Mouse (Mus musculus) kidney, embryonic 14.5 days (tissue): Measurements from ENCODE around the gene Tent5c. TPM values are rescaled to one million over a fixed set of nuclear protein-coding genes. Genes with fewer than 3 reads are reported as not detected.

Experiments used
- ATAC-seq: fragments of 200-750 bp; cut with Nextera tagmentation; 2 replicates; pipeline ENCODE4 v1.8.0; 2017; ENCODE audit warnings: moderate number of reproducible peaks, mild to moderate bottlenecking, moderate TSS enrichment, moderate library complexity; ENCODE audit not compliant: low FRiP score, low TSS enrichment
- H3K27ac ChIP-seq: fragments of 300-500 bp; sonication (generic); 2 replicates; pipeline ENCODE4 v1.5.1; 2014; ENCODE audit warnings: low read depth, mild to moderate bottlenecking, low read length, moderate library complexity, mixed read lengths
- H3K27me3 ChIP-seq: fragments of 300-500 bp; sonication (generic); 2 replicates; pipeline ENCODE4 v1.6.1; 2014; ENCODE audit warnings: mild to moderate bottlenecking, low read length; ENCODE audit not compliant: control insufficient read depth, insufficient read depth
- H3K36me3 ChIP-seq: fragments of 300-500 bp; sonication (generic); 2 replicates; pipeline ENCODE4 v1.6.1; 2014; ENCODE audit warnings: low read length, mixed read lengths; ENCODE audit not compliant: control insufficient read depth, insufficient read depth
- H3K4me1 ChIP-seq: fragments of 300-500 bp; sonication (generic); 2 replicates; pipeline ENCODE4 v1.6.1; 2014; ENCODE audit warnings: low read length, mixed read lengths; ENCODE audit not compliant: control insufficient read depth, insufficient read depth
- H3K4me2 ChIP-seq: fragments of 300-500 bp; sonication (generic); replicated peaks from 2 replicates; pipeline ENCODE4 v1.6.1; 2014; ENCODE audit warnings: low read depth, mild to moderate bottlenecking, low read length
- H3K4me3 ChIP-seq: fragments of 300-500 bp; sonication (generic); 2 replicates; pipeline ENCODE4 v1.5.1; 2014; ENCODE audit warnings: mild to moderate bottlenecking, low read length
- H3K9ac ChIP-seq: fragments of 300-500 bp; sonication (generic); 2 replicates; pipeline ENCODE4 v1.6.1; 2014; ENCODE audit warnings: low read depth, mild to moderate bottlenecking, low read length, moderate library complexity
- H3K9me3 ChIP-seq: fragments of 300-500 bp; sonication (generic); 2 replicates; pipeline ENCODE4 v1.6.1; 2016; ENCODE audit warnings: low read length; ENCODE audit not compliant: control insufficient read depth
- WGBS: fragments of 180-500 bp; shearing (Covaris S2); extraction: QIAGEN DNeasy Blood & Tissue Kit; methylation state at CpG from one replicate; pipeline ENCODE4 v1.1.7; 2014; 5-methylcytosine and 5-hydroxymethylcytosine counted together
- polyA plus RNA-seq: library from polyadenylated mRNA; unstranded; fragments of >200 nt; fragmentation: Nextera tagmentation; extraction: Ambion mirVana; gene quantifications from 2 replicates; pipeline ENCODE4 v1.2.1, GENCODE M21; 2014

Gene Tent5c
- polyA plus RNA-seq, 1 experiment from 2014 or later, result 5.7 TPM

GRCm38 (mm10) chr3:100463160-100463958, 25.8 kb downstream of the Tent5c start:
- H3K36me3 ChIP-seq, result no peaks in the 10 kb centered on the region
- 0 out of 2 replicates have a peak, but pooled peaks have one; percentile 7 for ATAC-seq
- H3K9me3 ChIP-seq, result no peaks in the 10 kb centered on the region
- no peak overlapping the region for H3K9ac ChIP-seq
- H3K27me3 ChIP-seq, result no peaks in the 10 kb centered on the region
- H3K27ac ChIP-seq, result no peak overlapping the region
- H3K4me3 ChIP-seq, result no peak overlapping the region
- no peak overlapping the region for H3K4me2 ChIP-seq
- 0 out of 2 replicates have a peak, but pooled peaks cover 3% of the 10 kb centered on the region for H3K4me1 ChIP-seq
- WGBS, result 35% methylated on average over 12 of the region's 12 CpGs

DNA sequence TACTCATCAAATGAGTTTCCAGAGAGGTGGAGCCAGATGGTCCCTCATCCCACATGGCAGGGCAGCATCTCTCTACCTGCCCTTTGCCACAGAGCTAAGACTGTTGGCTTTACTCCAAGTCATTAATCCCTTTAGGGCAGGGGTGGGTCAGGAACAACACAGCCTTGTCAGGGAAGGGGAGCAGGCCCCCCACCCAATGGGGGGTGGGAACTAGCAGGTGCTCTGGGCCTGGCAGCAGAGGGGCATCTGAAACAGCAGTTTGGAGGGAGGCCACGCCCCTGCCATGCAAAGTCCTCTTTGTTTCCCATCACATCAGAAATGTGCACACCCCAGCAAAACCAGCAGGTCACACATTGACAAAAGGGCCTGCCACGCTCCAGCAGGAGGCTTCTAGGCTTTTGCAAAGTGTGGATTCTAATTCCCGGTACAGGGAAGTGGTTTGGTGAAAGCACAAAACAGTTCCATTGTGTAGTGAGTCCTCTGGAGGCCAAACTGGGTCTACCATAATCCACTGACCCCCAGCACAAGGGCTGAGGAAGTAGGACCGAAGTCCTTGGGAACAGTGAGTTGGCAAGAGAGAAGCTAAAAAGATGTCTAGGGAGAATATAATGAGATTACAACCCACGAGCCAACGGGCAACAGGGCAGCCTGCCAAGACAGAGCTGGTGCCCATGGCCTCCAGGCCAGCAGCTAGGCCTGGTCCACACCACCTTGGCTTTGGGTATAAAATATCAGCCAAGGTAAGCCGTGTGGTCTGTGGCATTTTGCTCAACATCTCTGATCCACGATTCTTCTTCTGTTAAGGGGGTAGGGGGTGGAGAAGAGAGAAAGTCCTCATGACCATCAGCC, 26.7 kb downstream of the Tent5c start:
- no peak overlapping the region for H3K9ac ChIP-seq
- H3K9me3 ChIP-seq, result no peaks in the 10 kb centered on the region
- H3K27me3 ChIP-seq, result no peaks in the 10 kb centered on the region
- H3K27ac ChIP-seq, result no peak overlapping the region; the same call in 1 of the 2 replicates
- WGBS, result 69% methylated on average over 8 of the region's 8 CpGs
- H3K4me2 ChIP-seq, result no peak overlapping the region
- 0 out of 2 replicates have a peak, but pooled peaks cover 3% of the 10 kb centered on the region for H3K4me1 ChIP-seq
- H3K4me3 ChIP-seq, result no peak overlapping the region
- peak; percentile 56; the same call in 1 of the 2 replicates for ATAC-seq
- no peaks in the 10 kb centered on the region for H3K36me3 ChIP-seq

- Histone ChIP-seq H3K4me2 (no peak overlapping the region), H3K9ac (no peak overlapping the region), H3K36me3 (no peaks in the 10 kb centered on the region), H3K27me3 (no peaks in the 10 kb centered on the region), H3K27ac (no peak overlapping the region), H3K4me1 (0 out of 2 replicates have a peak, but pooled peaks cover 3% of the 10 kb centered on the region), H3K4me3 (no peak overlapping the region), H3K9me3 (no peaks in the 10 kb centered on the region)
- WGBS, result 86% methylated on average over 2 of the region's 2 CpGs
- no peak for ATAC-seq
These were observed 28.6 kb downstream of the Tent5c start for GRCm38 (mm10) chr3:100460510-100460909.

DNA sequence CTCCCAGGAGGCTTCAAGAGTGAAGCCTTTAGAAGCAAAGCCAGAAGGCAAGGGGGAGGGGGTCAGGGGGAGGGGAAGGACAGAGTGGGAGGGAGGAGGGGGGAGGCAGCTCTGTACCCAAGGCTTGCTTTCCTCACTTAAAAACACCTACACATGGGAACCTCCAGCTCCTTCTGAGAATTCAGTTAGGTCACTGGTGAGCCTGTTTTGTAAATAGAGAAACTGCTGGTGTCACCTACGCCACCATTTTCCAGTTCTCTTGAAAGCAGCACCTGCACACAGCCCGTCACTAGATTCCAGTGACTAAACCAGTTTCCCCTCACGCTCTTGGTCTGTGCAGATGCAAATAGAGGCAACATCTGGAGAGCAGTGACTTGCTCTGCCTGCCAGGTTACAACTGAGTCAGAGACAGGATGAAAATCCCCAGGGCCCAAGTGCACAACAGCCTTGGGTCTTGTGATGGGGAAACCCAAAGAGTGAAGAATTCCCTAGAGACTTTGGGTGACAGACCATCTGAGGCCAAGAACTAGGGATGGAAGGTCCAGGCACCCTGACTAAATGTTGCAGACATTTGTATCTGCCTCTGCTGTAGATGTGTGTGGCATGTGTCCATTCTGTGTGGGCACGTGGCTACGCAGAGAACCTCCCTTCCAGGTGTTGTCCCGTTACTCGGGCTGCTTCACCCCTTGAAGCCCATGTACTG, 45.2 kb downstream of the Tent5c start:
- H3K9ac ChIP-seq, result no peak overlapping the region
- H3K27ac ChIP-seq, result no peak overlapping the region
- H3K36me3 ChIP-seq, result no peaks in the 10 kb centered on the region
- 92% methylated on average over 7 of the region's 7 CpGs for WGBS
- H3K4me2 ChIP-seq, result no peak overlapping the region
- no peaks in the 10 kb centered on the region for H3K9me3 ChIP-seq
- no peak overlapping the region for H3K4me3 ChIP-seq
- no peaks in the 10 kb centered on the region for H3K4me1 ChIP-seq
- no peak for ATAC-seq
- no peaks in the 10 kb centered on the region for H3K27me3 ChIP-seq

GRCm38 (mm10) chr3:100442499-100442898, 46.6 kb downstream of the Tent5c start:
- no peaks in the 10 kb centered on the region for H3K9me3 ChIP-seq
- no peak overlapping the region for H3K4me2 ChIP-seq
- no peak overlapping the region for H3K9ac ChIP-seq
- no peak for ATAC-seq
- H3K27me3 ChIP-seq, result no peaks in the 10 kb centered on the region
- H3K27ac ChIP-seq, result no peak overlapping the region
- no peak overlapping the region for H3K4me3 ChIP-seq
- no peaks in the 10 kb centered on the region for H3K4me1 ChIP-seq
- WGBS, result 89% methylated on average over 6 of the region's 6 CpGs
- no peaks in the 10 kb centered on the region for H3K36me3 ChIP-seq

DNA sequence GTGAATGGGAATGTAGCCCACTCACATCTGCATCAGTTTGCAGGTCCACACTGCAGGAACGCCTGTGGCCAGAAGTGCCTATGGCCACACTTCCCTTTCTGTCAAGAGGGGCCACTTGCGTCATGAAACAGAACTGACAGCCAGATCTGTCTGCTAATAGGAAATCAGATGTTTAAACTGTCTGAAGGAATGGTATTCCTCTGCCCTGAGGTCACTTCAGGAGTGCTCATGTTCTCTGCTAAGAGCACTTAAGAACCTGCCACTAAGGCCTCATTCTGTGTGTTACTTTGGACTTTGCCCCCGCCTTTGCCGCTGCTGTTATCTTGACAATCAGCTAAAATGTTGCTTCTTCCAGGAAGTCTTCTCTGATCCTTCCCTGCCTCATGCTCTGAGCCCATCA, 48.4 kb downstream of the Tent5c start:
- Histone ChIP-seq H3K36me3 (no peaks in the 10 kb centered on the region), H3K27me3 (no peaks in the 10 kb centered on the region), H3K4me3 (no peak overlapping the region), H3K9ac (no peak overlapping the region), H3K4me2 (no peak overlapping the region), H3K27ac (no peak overlapping the region), H3K4me1 (no peaks in the 10 kb centered on the region), H3K9me3 (no peaks in the 10 kb centered on the region)
- 76% methylated on average over 4 of the region's 4 CpGs for WGBS
- no peak for ATAC-seq

GRCm38 (mm10) chr3:100440009-100440408, 49.1 kb downstream of the Tent5c start:
- Histone ChIP-seq H3K27ac (no peak overlapping the region), H3K36me3 (no peaks in the 10 kb centered on the region), H3K4me1 (no peaks in the 10 kb centered on the region), H3K9ac (no peak overlapping the region), H3K9me3 (no peaks in the 10 kb centered on the region), H3K4me3 (no peak overlapping the region), H3K27me3 (no peaks in the 10 kb centered on the region), H3K4me2 (no peak overlapping the region)
- whole genome bisulfite sequencing, result 28% methylated on average over 6 of the region's 6 CpGs
- ATAC-seq, result peak; percentile 14; the same call in 1 of the 2 replicates

- ATAC-seq, result no peak
- Histone ChIP-seq H3K27ac (no peak overlapping the region), H3K4me1 (no peaks in the 10 kb centered on the region), H3K9ac (no peak overlapping the region; the same call in 1 of the 2 replicates), H3K9me3 (no peaks in the 10 kb centered on the region), H3K36me3 (no peaks in the 10 kb centered on the region), H3K4me2 (no peak overlapping the region), H3K27me3 (no peaks in the 10 kb centered on the region), H3K4me3 (no peak overlapping the region)
- 57% methylated on average over 3 of the region's 3 CpGs for WGBS
These were observed 50.0 kb downstream of the Tent5c start for GRCm38 (mm10) chr3:100439088-100439487.
